Mouse (Mus musculus) cerebellum, adult 2 months (tissue): Measurements from ENCODE around the gene Kcnip1.

Experiments
- CTCF ChIP-seq: fragments of 200-500 bp; IDR thresholded peaks from 2 replicates; pipeline ENCODE4 v1.5.1; 2011; ENCODE audit warnings: low read depth, mild to moderate bottlenecking, control low read depth, low read length, moderate library complexity, borderline replicate concordance; ENCODE audit not compliant: insufficient read depth
- POLR2A ChIP-seq: fragments of 200-500 bp; IDR thresholded peaks from 2 replicates; pipeline ENCODE4 v1.6.1; 2011; ENCODE audit warnings: low read length, control low read depth, borderline replicate concordance; ENCODE audit not compliant: insufficient read depth

DNA sequence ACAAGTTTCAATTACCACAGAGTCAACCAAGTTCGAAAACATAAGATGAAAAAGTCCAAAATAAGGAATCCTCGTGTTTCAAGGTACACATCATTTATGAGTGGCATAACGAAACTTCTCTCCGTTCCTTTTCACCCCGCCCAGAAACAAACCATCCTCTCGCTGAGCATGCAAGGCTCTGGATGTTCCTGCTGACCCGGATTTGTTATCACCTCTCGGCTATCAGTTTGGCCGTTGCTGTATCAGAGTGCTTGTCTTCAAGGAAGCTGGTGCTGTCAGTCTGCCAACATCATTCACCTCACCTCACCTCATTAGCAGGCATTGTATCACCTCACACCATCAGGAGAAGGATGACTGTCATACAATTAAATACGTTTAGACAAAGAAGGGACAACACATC lies 90.6 kb downstream of the Kcnip1 start:
- no peak for TF ChIP-seq CTCF
- TF ChIP-seq POLR2A = no peak
